Mouse (Mus musculus): Measurements from ENCODE around the gene Chchd3.

Chchd3 gene

DNA sequence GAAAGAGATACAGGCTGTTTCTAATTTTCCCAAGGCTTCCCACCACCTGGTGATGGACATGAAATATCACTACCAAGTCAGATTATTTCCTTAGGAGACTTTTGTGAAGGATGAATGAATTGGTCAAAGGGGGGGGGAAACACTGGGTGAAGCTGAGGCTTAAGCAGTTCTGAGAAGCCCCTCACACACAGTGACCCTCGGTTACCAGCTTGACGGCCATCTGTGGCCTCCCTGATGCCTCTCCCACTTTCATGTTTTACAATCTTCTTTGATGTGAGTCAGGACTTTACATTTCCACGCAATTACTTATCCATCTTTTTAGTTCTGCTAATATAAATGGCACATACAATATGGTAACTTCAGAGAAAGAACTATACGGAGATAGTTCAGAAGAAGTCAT is 252.3 kb downstream of the Chchd3 start:
- no peak for DNase-seq (ENCODE audit: low read depth in 2 of 2, low spot score in 2 of 2)

DNA sequence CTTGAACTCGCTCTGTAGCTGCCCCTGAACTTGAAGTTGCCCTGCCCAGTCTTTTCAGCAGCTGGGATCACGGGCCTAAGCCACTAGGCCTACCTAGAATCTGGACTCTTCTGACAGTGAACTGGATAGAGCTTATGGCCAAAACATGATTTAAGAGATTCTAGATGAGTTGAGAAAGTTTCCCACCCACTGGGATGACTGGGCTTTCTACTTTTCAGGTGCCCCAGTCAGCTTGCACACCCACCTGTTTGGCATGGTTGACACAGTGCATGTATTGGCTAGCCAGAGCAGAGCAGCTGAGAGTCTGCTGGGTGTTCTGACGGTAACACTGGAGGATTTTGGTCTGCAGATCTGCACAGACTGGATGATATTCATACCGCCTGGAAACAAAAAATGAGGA is 256.4 kb downstream of the Chchd3 start:
- no peak for DNase-seq (ENCODE audit: low read depth in 2 of 2, low spot score in 2 of 2)

DNA sequence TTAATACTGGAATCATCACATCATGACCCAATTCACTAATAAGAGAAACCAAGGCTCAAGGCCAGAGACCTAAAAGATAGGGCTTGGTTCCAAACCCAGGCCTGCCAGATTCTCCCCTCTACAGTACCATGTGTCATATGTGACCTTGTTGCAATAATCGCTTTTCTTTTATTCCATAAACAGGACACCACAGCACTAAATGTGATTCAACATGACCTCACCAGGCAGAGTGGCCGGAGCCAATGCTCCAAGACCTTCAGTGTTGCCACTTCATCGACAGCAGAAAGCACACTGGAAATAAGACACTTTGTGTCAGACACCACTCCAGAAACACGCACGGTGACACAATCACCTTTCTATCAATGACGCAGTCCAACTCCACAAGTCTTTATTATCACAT is 258.3 kb downstream of the Chchd3 start:
- DNase-seq (ENCODE audit: low read depth in 2 of 2, low spot score in 2 of 2), result no peak

DNA sequence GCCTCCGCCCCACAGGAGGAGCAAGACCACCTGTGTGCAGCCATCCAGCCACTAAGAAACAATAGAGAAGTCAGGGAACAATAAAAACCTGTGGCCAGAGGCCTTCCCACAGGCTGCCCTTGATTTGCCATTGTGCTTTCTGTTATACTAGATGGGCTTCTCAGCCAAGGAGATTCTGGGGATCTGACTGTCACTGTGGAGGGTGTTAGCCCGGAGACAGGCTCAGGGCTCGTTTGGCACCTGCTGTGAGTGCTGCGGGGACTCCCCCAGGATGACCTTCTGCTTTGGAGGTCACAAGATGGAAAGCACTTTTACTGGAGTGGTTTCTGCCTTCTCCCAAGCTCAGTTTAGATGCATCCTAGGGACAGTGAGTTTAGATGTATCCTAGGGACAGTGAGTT is 262.5 kb downstream of the Chchd3 start:
- DNase-seq (ENCODE audit: low read depth in 2 of 2, low spot score in 2 of 2), result no peak

DNA sequence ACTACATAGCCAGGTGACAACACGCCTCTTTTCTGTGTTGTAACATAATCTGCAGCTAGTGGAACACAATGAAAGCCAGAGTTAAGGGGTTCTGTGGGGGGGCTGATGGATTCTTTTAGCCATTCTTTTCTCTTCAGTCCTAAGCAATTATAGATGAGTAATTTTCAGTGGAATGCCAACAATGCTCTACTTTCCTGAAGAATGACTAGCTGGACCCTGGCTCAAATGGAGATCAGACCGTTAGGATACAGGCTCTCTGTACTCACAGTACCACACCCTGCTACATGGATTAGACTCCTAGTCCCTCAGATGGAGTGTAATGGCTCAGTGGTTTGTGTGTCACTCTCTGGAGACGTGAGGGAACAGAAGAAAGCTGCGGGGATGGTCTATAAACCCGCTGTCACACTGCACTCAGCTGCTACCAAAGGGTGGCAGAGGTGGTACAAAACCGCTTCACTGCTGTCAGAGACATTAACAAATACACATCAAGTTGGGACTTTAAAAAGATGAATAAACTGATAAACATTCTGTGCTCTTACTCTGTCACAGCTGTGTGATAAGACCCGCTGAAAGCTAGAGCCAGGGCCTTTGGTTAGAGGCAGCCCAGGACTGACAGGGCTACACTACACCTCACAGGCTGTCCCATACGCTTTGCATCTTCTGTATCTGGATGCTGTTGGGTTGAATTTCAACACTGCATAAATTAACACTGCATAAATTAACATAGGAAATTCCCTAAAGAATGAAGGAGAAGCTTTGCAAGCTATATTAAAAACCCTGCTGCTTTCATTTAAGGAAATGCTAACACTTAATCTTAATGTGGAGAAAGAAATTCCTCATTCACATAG is 264.2 kb downstream of the Chchd3 start:
- DNase-seq (ENCODE audit: low read depth in 2 of 2, low spot score in 2 of 2), result no peak

DNA sequence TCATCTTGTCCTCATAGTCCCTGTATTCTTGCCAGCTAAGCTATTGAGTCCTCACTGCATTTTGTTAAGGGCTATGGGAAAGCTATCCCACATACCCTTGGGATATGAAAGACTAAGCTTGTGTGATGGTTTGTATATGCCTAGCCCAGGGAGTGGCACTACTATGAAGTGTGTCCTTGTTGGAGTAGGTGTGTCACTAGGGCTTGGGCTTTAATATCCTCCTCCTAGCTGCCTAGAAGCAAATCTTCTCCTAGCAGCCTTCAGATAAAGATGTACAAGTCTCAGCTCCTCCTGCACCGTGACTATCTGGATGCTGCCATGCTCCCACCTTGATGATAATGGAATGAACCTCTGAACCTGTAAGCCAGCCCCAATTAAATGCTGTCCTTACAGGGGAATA is 266.5 kb downstream of the Chchd3 start:
- DNase-seq (ENCODE audit: low read depth in 2 of 2, low spot score in 2 of 2), result no peak

DNA sequence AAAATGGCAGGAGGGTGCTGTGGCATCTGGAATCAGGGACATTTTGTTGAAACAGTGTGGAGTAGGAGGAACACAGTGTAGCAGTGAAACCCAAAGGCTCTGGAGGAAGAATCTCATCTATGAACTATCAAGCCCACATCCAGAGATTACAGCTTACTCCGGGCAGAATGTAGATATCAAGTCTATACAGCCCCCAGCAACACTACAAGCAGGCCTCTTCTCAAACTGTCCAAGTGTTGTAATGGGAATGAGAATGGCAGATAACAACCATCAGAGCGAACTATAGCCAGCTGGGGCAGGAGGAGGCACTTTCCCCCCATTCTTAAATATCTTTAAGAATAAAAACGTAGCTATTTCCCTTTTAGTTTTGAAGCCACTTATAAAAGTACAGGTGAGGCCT is 266.9 kb downstream of the Chchd3 start:
- no peak for DNase-seq (ENCODE audit: low read depth in 2 of 2, low spot score in 2 of 2)

DNA sequence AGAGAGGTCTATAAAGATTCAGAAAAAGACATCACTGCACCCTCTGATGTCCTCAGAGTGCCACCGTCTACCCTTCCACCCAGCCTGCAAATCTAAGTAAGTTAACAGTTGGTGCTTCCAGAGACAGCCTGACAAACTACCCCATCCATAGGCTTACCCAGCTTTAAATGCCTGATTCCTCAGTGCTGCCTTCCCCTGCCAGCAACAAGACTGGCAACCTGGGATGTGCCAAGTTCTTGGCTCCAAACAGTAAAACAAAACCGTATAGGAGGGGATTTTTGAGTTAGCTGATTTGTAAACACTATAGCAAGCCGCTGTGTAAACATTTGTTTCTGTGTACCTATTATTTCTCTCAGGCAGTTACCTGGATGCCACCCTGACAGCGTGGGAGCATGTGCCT is 269.6 kb downstream of the Chchd3 start:
- DNase-seq (ENCODE audit: low read depth in 2 of 2, low spot score in 2 of 2), result no peak

DNA sequence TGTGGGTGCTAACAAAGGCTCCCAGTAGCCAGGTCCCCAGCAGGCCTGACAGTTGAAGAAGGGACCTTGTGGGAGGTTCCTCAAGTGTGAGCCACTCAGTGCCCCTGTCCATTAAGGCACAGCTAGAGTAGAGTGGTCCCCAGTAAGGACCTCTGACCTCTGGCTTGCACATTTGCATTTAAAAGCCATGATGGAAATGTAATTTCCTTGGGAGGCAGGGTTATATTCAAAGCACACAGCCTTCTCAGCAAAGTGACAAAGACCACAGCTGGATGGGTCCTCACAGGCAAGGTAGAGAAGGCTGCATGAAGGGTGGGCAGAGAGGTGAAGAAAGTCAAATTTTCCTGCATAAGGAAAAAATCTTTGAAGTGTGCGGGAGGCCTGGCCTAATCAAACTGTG is 272.7 kb downstream of the Chchd3 start:
- DNase-seq (ENCODE audit: low read depth in 2 of 2, low spot score in 2 of 2), result no peak

DNA sequence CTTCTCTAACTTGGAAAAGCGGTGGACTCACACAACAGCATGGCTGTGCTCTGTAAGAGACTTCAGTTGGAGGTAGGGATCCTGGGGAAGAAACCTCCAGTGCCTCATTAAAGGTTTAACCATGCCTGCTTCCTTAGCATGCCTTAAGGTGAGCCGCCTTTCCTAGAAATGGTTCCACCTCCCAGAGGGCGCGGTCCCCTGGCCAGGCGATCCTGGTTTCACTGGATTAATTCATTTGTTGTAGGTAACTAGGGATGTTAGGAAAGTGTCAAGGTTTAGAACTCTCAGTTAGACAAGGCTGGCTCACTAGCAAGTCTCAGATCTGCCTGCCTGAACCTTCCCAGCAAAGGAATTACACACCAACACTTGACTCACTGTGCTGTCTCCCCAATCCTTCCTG is 273.9 kb downstream of the Chchd3 start:
- DNase-seq (ENCODE audit: low read depth in 2 of 2, low spot score in 2 of 2), result no peak

DNA sequence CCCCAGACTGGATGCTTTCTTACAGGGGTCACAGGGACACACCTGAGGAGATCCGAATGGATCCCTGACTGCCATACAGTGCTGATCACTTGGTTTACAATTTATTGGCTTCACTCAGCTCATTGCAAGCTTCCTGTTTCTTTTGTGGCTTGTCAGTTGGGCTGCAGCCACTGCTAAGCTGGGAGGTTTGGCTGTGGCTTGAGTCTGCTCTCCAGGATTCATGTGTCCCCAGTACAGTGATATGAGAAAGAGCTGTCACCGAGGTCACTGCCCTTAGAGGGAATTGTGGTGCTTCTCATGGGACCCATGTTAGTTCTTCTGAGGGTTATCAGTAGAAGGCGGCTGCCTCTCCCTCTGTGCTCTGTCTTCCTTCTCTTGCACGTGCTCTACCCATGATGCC is 277.0 kb downstream of the Chchd3 start:
- no peak for DNase-seq (ENCODE audit: low read depth in 2 of 2, low spot score in 2 of 2)

DNA sequence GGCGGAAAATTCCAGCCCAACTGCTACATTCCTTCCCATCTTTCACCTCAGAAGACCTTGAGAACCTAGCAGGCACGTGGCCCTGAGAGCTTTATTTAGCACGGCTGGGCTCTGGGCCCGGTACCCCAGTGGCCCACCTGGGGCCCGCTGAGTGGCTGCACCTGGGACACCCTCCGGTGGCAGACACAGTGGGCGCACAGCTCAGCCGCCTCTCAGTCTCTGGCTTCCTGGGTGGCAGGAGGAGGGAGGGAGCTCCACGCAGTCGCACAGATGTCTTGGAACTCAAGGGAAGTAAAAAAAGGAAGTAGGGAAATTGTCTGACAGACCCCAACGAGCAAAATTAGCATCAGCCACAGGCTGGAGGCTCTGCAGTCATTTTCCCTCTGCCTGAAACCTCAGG is 279.5 kb downstream of the Chchd3 start:
- DNase-seq (ENCODE audit: low read depth in 2 of 2, low spot score in 2 of 2), result no peak

DNA sequence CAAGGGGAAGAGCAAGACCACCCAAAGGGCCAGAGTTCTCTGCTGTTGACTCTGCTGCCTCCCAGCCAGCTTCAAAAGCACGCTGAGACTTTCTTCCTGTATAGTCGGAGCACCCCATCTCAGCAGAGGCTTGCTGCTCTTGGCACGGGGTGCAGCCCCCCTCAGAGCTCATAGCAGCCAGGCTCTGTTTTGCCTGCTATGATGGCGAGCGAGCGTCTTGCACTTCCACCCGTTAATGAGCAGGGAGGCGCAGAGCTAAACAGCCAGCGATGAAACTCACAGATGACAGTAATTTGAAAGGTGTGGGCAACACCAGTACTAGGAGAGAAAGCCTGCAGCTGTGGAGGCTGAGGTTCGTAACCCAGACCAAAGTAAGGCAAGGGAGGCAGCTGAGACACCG is 283.7 kb downstream of the Chchd3 start:
- DNase-seq (ENCODE audit: low read depth in 2 of 2, low spot score in 2 of 2), result no peak

DNA sequence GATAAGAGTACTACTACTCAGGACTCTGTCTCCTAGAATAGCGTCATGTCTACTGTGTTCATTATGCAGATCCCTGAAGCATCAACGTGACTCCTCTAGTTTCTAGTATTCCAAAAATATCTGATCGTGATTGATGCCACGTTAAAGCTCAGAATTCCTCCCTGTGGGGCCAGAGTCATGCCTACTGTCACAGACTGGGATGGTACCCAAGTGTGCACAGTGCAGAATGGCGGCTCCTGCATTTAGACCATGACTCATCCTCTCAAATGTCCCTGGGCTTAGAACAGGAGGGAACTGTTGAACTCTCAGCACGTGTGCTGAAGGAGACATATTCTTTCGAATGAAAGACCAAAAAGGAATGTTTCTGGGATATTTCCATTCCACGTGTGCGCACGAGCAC is 305.5 kb downstream of the Chchd3 start:
- no peak for DNase-seq (ENCODE audit: low read depth in 2 of 2, low spot score in 2 of 2)

DNA sequence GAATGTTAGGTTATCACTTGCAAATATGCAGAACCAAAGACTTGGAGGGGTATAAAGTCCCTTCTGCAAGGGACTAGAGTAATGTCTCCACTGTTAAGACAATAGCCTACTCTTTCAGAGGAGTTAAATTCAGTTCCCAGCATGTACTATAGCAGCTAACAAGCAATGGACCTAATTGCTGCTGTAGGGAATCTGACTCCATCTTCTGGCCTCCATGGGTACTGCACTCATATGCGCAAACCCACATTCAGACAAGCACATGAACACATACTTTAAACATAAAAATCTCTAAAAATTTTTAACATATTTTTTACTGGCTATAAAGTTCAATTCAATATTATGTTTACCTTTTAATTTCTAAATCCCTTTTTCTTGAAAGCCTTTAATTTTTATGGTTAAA is 310.2 kb downstream of the Chchd3 start:
- DNase-seq (ENCODE audit: low read depth in 2 of 2, low spot score in 2 of 2), result no peak

DNA sequence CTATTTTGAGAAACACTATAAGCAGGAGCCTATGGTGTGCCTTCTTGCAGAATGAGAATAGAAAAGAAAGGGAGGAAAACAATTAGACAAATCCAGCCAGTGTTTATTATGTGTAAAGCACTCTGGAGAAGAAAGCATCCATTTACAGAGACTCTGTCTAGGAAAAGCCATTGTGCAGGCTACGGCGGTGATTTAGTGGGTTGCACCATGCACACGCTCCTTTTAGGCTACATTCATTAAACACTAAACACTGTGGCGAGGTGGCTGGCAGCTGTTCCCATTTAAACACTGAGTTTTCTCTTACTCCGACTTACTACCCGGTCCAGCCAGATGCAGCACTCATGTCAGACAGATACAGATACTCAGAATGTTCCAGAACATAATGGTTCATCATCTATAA is 311.3 kb downstream of the Chchd3 start:
- no peak for DNase-seq (ENCODE audit: low read depth in 2 of 2, low spot score in 2 of 2)

DNA sequence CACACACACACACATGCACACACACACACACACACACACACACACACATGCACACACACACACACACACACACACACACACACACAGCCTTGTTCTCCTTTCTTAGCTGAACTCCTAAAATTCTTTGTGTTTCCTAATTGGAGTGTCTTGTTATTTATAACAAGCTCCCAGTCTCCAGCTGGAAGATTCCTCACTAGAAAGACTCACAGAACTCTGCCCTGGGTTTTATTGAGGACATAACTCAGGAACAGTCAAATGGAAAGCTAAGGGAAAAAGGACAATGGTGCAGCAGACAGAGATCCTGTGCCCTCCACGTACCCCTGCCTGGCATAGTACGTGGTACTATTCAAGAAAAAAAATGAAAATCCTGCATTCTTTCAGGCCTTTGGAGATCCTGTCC is 312.7 kb downstream of the Chchd3 start:
- no peak for DNase-seq (ENCODE audit: low read depth in 2 of 2, low spot score in 2 of 2)
